Mouse (Mus musculus) erythroblast, embryonic 14.5 days (primary cell): ENCODE data around the gene Epop. TPM values are rescaled to one million over a fixed set of nuclear protein-coding genes. Genes with fewer than 3 reads are reported as not detected.

Source experiments
- H3K27me3 ChIP-seq: 2 replicates; pipeline ENCODE4 v1.6.1; 2012; ENCODE audit warnings: inconsistent platforms; ENCODE audit not compliant: control insufficient read depth
- H3K36me3 ChIP-seq: 2 replicates; pipeline ENCODE4 v1.6.1; 2012; ENCODE audit warnings: mild to moderate bottlenecking, inconsistent platforms; ENCODE audit not compliant: control insufficient read depth
- H3K4me1 ChIP-seq: 2 replicates; pipeline ENCODE4 v1.6.1; 2012; ENCODE audit warnings: inconsistent platforms; ENCODE audit not compliant: control insufficient read depth
- H3K4me3 ChIP-seq: replicated peaks from 2 replicates; pipeline ENCODE3; 2012; ENCODE audit warnings: moderate library complexity, mild to moderate bottlenecking, inconsistent platforms
- H3K9me3 ChIP-seq: 2 replicates; pipeline ENCODE4 v1.6.1; 2012; ENCODE audit warnings: low read length, inconsistent platforms, mixed read lengths; ENCODE audit not compliant: control insufficient read depth
- GATA1 ChIP-seq: IDR thresholded peaks from 2 replicates; pipeline ENCODE4 v1.6.1; 2012; ENCODE audit warnings: low read length, inconsistent platforms, mixed read lengths
- TAL1 ChIP-seq: IDR thresholded peaks from 3 replicates; pipeline ENCODE4 v1.6.1; 2012; ENCODE audit warnings: low read length, inconsistent platforms, mixed read lengths
- polyA plus RNA-seq: library from polyadenylated mRNA; stranded (reverse); fragments of >175 nt; gene quantifications from 2 replicates; pipeline ENCODE4 v1.2.3, GENCODE M21; 2012

Gene Epop
- 0.13 and 0.18 TPM in 2 replicates for polyA plus RNA-seq

- Histone ChIP-seq H3K36me3 (no peaks in the 10 kb centered on the region), H3K27me3 (peaks cover 75% of the 10 kb centered on the region), H3K4me3 (peak within 1 kb of the TSS; percentile 44), H3K4me1 (peaks cover 11% of the 10 kb centered on the region), H3K9me3 (peaks cover 10% of the 10 kb centered on the region; the same call in 1 of the 2 replicates)
- TF ChIP-seq TAL1: no peak
- TF ChIP-seq GATA1: no peak
These were observed at the start of gene Epop for GRCm38 (mm10) chr11:97629576-97629975. Gene Epop, minus strand, starts transcription at chr11:97629702.

GRCm38 (mm10) chr11:97678301-97678700 lies 48.8 kb upstream of the Epop start:
- no peaks in the 10 kb centered on the region; the same call in 1 of the 2 replicates for H3K36me3 ChIP-seq
- H3K27me3 ChIP-seq: no peaks in the 10 kb centered on the region
- TF ChIP-seq GATA1 (no peak), TAL1 (no peak)
- H3K9me3 ChIP-seq: no peaks in the 10 kb centered on the region
- H3K4me3 ChIP-seq: no peak overlapping the region
- H3K4me1 ChIP-seq: no peaks in the 10 kb centered on the region

- no peaks in the 10 kb centered on the region for H3K27me3 ChIP-seq
- H3K4me3 ChIP-seq: no peak overlapping the region
- TF ChIP-seq TAL1 (no peak), GATA1 (no peak)
- H3K4me1 ChIP-seq: no peaks in the 10 kb centered on the region
- H3K36me3 ChIP-seq: no peaks in the 10 kb centered on the region; the same call in 1 of the 2 replicates
- H3K9me3 ChIP-seq: no peaks in the 10 kb centered on the region
These were observed 48.3 kb upstream of the Epop start for GRCm38 (mm10) chr11:97677842-97678241.

- Histone ChIP-seq H3K4me3 (no peak overlapping the region), H3K36me3 (no peaks in the 10 kb centered on the region; the same call in 1 of the 2 replicates)
- TF ChIP-seq GATA1 (no peak), TAL1 (no peak)
These were observed 47.9 kb upstream of the Epop start for GRCm38 (mm10) chr11:97677381-97677780.

GRCm38 (mm10) chr11:97676050-97676754 lies 46.7 kb upstream of the Epop start:
- Histone ChIP-seq H3K27me3 (no peaks in the 10 kb centered on the region), H3K36me3 (no peaks in the 10 kb centered on the region; the same call in 1 of the 2 replicates), H3K4me1 (no peaks in the 10 kb centered on the region), H3K4me3 (no peak overlapping the region), H3K9me3 (no peaks in the 10 kb centered on the region)
- TF ChIP-seq GATA1: no peak
- TF ChIP-seq TAL1: no peak

More at GRCm38 (mm10) chr11:97677381-97677780, 47.9 kb upstream of the Epop start:
- Histone ChIP-seq H3K27me3 (no peaks in the 10 kb centered on the region), H3K4me1 (no peaks in the 10 kb centered on the region), H3K9me3 (no peaks in the 10 kb centered on the region)

GRCm38 (mm10) chr11:97673148-97673547 lies 43.6 kb upstream of the Epop start:
- peaks cover 10% of the 10 kb centered on the region; the same call in 1 of the 2 replicates for H3K27me3 ChIP-seq
- H3K4me1 ChIP-seq: peaks cover 3% of the 10 kb centered on the region; the same call in 1 of the 2 replicates
- H3K9me3 ChIP-seq: no peaks in the 10 kb centered on the region
- no peak overlapping the region for H3K4me3 ChIP-seq
- TF ChIP-seq TAL1: no peak
- TF ChIP-seq GATA1: no peak
- no peaks in the 10 kb centered on the region; the same call in 1 of the 2 replicates for H3K36me3 ChIP-seq

- peaks cover 3% of the 10 kb centered on the region; the same call in 1 of the 2 replicates for H3K4me1 ChIP-seq
These were observed 41.6 kb upstream of the Epop start for GRCm38 (mm10) chr11:97671177-97671527.

GRCm38 (mm10) chr11:97670234-97671176 lies 41.0 kb upstream of the Epop start:
- Histone ChIP-seq H3K9me3 (peaks cover 2% of the 10 kb centered on the region; the same call in 1 of the 2 replicates), H3K36me3 (peaks cover 2% of the 10 kb centered on the region; the same call in 1 of the 2 replicates), H3K4me1 (peaks cover 3% of the 10 kb centered on the region; the same call in 1 of the 2 replicates), H3K27me3 (peaks cover 24% of the 10 kb centered on the region), H3K4me3 (no peak overlapping the region)
- TF ChIP-seq TAL1: no peak
- TF ChIP-seq GATA1: no peak

More at GRCm38 (mm10) chr11:97671177-97671527, 41.6 kb upstream of the Epop start:
- no peak for TF ChIP-seq TAL1
- no peak for TF ChIP-seq GATA1
- H3K4me3 ChIP-seq: no peak overlapping the region
- H3K36me3 ChIP-seq: no peaks in the 10 kb centered on the region; the same call in 1 of the 2 replicates
- peaks cover 18% of the 10 kb centered on the region for H3K27me3 ChIP-seq
- no peaks in the 10 kb centered on the region for H3K9me3 ChIP-seq

- Histone ChIP-seq H3K36me3 (peaks cover 3% of the 10 kb centered on the region; the same call in 1 of the 2 replicates), H3K4me1 (peaks cover 3% of the 10 kb centered on the region; the same call in 1 of the 2 replicates), H3K27me3 (peaks cover 31% of the 10 kb centered on the region), H3K4me3 (no peak overlapping the region), H3K9me3 (peaks cover 3% of the 10 kb centered on the region; the same call in 1 of the 2 replicates)
- TF ChIP-seq GATA1: no peak
- TF ChIP-seq TAL1: no peak
These were observed 40.3 kb upstream of the Epop start for GRCm38 (mm10) chr11:97669829-97670228.
